Mouse (Mus musculus) stomach, embryonic 14.5 days (tissue): ENCODE measurements around the gene Srp72. TPM values are rescaled to one million over a fixed set of nuclear protein-coding genes. Genes with fewer than 3 reads are reported as not detected.

ENCODE experiments used
- ATAC-seq: fragments of 200-750 bp; cut with Nextera tagmentation; 2 replicates; pipeline ENCODE4 v1.8.0; 2017; ENCODE audit warnings: low read depth, moderate TSS enrichment; ENCODE audit not compliant: insufficient number of reproducible peaks, insufficient read depth, low FRiP score
- H3K27ac ChIP-seq: fragments of 300-500 bp; sonication (generic); 2 replicates; pipeline ENCODE4 v1.5.1; 2014; ENCODE audit warnings: mild to moderate bottlenecking, low read length, moderate library complexity, mixed read lengths
- H3K27me3 ChIP-seq: fragments of 300-500 bp; sonication (generic); 2 replicates; pipeline ENCODE4 v1.6.1; 2014; ENCODE audit warnings: low read length, control low read depth, mixed read lengths; ENCODE audit not compliant: control insufficient read depth, insufficient read depth
- H3K36me3 ChIP-seq: fragments of 300-500 bp; sonication (generic); 2 replicates; pipeline ENCODE4 v1.6.1; 2014; ENCODE audit warnings: mild to moderate bottlenecking, control low read depth, low read length, moderate library complexity, mixed read lengths; ENCODE audit not compliant: control insufficient read depth, insufficient read depth
- H3K4me1 ChIP-seq: fragments of 300-500 bp; sonication (generic); 2 replicates; pipeline ENCODE4 v1.6.1; 2014; ENCODE audit warnings: low read length, control low read depth, mixed read lengths; ENCODE audit not compliant: control insufficient read depth, insufficient read depth
- H3K4me2 ChIP-seq: fragments of 300-500 bp; sonication (generic); replicated peaks from 2 replicates; pipeline ENCODE4 v1.6.1; 2014; ENCODE audit warnings: low read depth, low read length, control low read depth
- H3K4me3 ChIP-seq: fragments of 300-500 bp; sonication (generic); 2 replicates; pipeline ENCODE4 v1.5.1; 2014; ENCODE audit warnings: low read depth, low read length, control low read depth
- H3K9ac ChIP-seq: fragments of 300-500 bp; sonication (generic); replicated peaks from 2 replicates; pipeline ENCODE4 v1.6.1; 2014; ENCODE audit warnings: low read depth, mild to moderate bottlenecking, control low read depth, low read length, moderate library complexity, mixed read lengths
- H3K9me3 ChIP-seq: fragments of 300-500 bp; sonication (generic); 2 replicates; pipeline ENCODE4 v1.6.1; 2016; ENCODE audit warnings: low read depth, low read length, control low read depth; ENCODE audit not compliant: control insufficient read depth
- WGBS: fragments of 180-500 bp; shearing (Covaris S2); extraction: QIAGEN DNeasy Blood & Tissue Kit; methylation state at CpG from one replicate; pipeline ENCODE4 v1.1.7; 2014; 5-methylcytosine and 5-hydroxymethylcytosine counted together
- polyA plus RNA-seq: library from polyadenylated mRNA; unstranded; fragments of >200 nt; fragmentation: Nextera tagmentation; extraction: Ambion mirVana; gene quantifications from 2 replicates; pipeline ENCODE4 v1.2.1, GENCODE M21; 2014

Gene Srp72
- 105 and 113 TPM in 2 replicates for polyA plus RNA-seq

- Histone ChIP-seq H3K4me1 (peaks cover 5% of the 10 kb centered on the region; the same call in 1 of the 2 replicates), H3K27ac (peak within 1 kb of the TSS; percentile 84), H3K9ac (peak within 1 kb of the TSS; percentile 85), H3K9me3 (no peaks in the 10 kb centered on the region), H3K4me3 (peak within 1 kb of the TSS; percentile 89), H3K36me3 (peaks cover 18% of the 10 kb centered on the region), H3K4me2 (peak within 1 kb of the TSS; percentile 77), H3K27me3 (no peaks in the 10 kb centered on the region)
- peak; percentile 94 for ATAC-seq
- under 1% methylated on average over 60 of the region's 60 CpGs for WGBS
These were observed at the start of gene Srp72 for GRCm38 (mm10) chr5:76974554-76975285. Gene Srp72, plus strand, starts transcription at chr5:76974683.

GRCm38 (mm10) chr5:76928124-76928832 is 46.2 kb upstream of the Srp72 start:
- H3K27ac ChIP-seq: no peak overlapping the region
- no peak overlapping the region for H3K9ac ChIP-seq
- H3K4me1 ChIP-seq: no peaks in the 10 kb centered on the region
- H3K27me3 ChIP-seq: no peaks in the 10 kb centered on the region
- H3K4me3 ChIP-seq: no peak overlapping the region
- peaks cover 7% of the 10 kb centered on the region; the same call in 1 of the 2 replicates for H3K9me3 ChIP-seq
- peaks cover 20% of the 10 kb centered on the region for H3K36me3 ChIP-seq
- H3K4me2 ChIP-seq: no peak overlapping the region
- ATAC-seq: no peak; the same call in 1 of the 2 replicates
- 74% methylated on average over 16 of the region's 16 CpGs for WGBS

- Histone ChIP-seq H3K4me2 (no peak overlapping the region), H3K36me3 (peaks cover 20% of the 10 kb centered on the region), H3K27ac (no peak overlapping the region), H3K9me3 (peaks cover 7% of the 10 kb centered on the region; the same call in 1 of the 2 replicates), H3K9ac (no peak overlapping the region), H3K27me3 (no peaks in the 10 kb centered on the region), H3K4me3 (no peak overlapping the region), H3K4me1 (no peaks in the 10 kb centered on the region)
- 54% methylated on average over 7 of the region's 7 CpGs for WGBS
- ATAC-seq: no peak
These were observed 45.2 kb upstream of the Srp72 start for GRCm38 (mm10) chr5:76929180-76929877.

- Histone ChIP-seq H3K4me2 (no peak overlapping the region), H3K9me3 (no peaks in the 10 kb centered on the region; the same call in 1 of the 2 replicates), H3K4me3 (no peak overlapping the region), H3K27me3 (no peaks in the 10 kb centered on the region), H3K4me1 (no peaks in the 10 kb centered on the region), H3K27ac (no peak overlapping the region), H3K9ac (no peak overlapping the region), H3K36me3 (0 out of 2 replicates have a peak, but pooled peaks cover 2% of the 10 kb centered on the region)
- WGBS: 88% methylated on average over 8 of the region's 8 CpGs
- no peak for ATAC-seq
These were observed 34.8 kb upstream of the Srp72 start for GRCm38 (mm10) chr5:76939717-76940116.

GRCm38 (mm10) chr5:76941975-76942374 is 32.5 kb upstream of the Srp72 start:
- no peak for ATAC-seq
- 74% methylated on average over 4 of the region's 4 CpGs for WGBS
- H3K9ac ChIP-seq: no peak overlapping the region
- H3K36me3 ChIP-seq: 0 out of 2 replicates have a peak, but pooled peaks cover 2% of the 10 kb centered on the region
- peaks cover 6% of the 10 kb centered on the region; the same call in 1 of the 2 replicates for H3K4me1 ChIP-seq
- H3K27me3 ChIP-seq: no peaks in the 10 kb centered on the region
- H3K4me2 ChIP-seq: no peak overlapping the region
- H3K4me3 ChIP-seq: no peak overlapping the region
- H3K27ac ChIP-seq: no peak overlapping the region
- no peaks in the 10 kb centered on the region; the same call in 1 of the 2 replicates for H3K9me3 ChIP-seq

GRCm38 (mm10) chr5:76942505-76942904 is 32.0 kb upstream of the Srp72 start:
- H3K9me3 ChIP-seq: no peaks in the 10 kb centered on the region; the same call in 1 of the 2 replicates
- no peaks in the 10 kb centered on the region for H3K27me3 ChIP-seq
- no peak overlapping the region for H3K4me2 ChIP-seq
- H3K4me3 ChIP-seq: no peak overlapping the region
- H3K36me3 ChIP-seq: 0 out of 2 replicates have a peak, but pooled peaks cover 2% of the 10 kb centered on the region
- WGBS: 80% methylated on average over 4 of the region's 4 CpGs
- H3K9ac ChIP-seq: no peak overlapping the region
- peaks cover 10% of the 10 kb centered on the region; the same call in 1 of the 2 replicates for H3K4me1 ChIP-seq
- H3K27ac ChIP-seq: no peak overlapping the region
- no peak for ATAC-seq

- ATAC-seq: no peak
- 68% methylated on average over 6 of the region's 6 CpGs for WGBS
- no peaks in the 10 kb centered on the region for H3K9me3 ChIP-seq
These were observed 29.4 kb upstream of the Srp72 start for GRCm38 (mm10) chr5:76944965-76945677.

More at GRCm38 (mm10) chr5:76944965-76945677, 29.4 kb upstream of the Srp72 start:
- no peak overlapping the region for H3K4me2 ChIP-seq
- H3K36me3 ChIP-seq: peaks cover 2% of the 10 kb centered on the region; the same call in 1 of the 2 replicates
- H3K4me1 ChIP-seq: peaks cover 17% of the 10 kb centered on the region; the same call in 1 of the 2 replicates
- no peak overlapping the region for H3K27ac ChIP-seq
- H3K4me3 ChIP-seq: no peak overlapping the region
- H3K9ac ChIP-seq: no peak overlapping the region
- H3K27me3 ChIP-seq: no peaks in the 10 kb centered on the region
